Mouse (Mus musculus): Measurements from ENCODE around the gene Actn4. TPM values are rescaled to one million over a fixed set of nuclear protein-coding genes. Genes with fewer than 3 reads are reported as not detected.

The Actn4 gene
- total RNA-seq, 1 experiment from 2014 or later, result 204 TPM

- no peak for DNase-seq
Measured at GRCm38 (mm10) chr7:28949298-28949697, 12.8 kb downstream of the Actn4 start.

GRCm38 (mm10) chr7:28948746-28949145, 13.4 kb downstream of the Actn4 start:
- no peak for DNase-seq

- DNase-seq, result no peak
Measured at GRCm38 (mm10) chr7:28946271-28946610, 15.9 kb downstream of the Actn4 start.

GRCm38 (mm10) chr7:28945416-28946270, 16.5 kb downstream of the Actn4 start:
- no peak for DNase-seq

- DNase-seq, result no peak
Measured at GRCm38 (mm10) chr7:28944756-28945415, 17.3 kb downstream of the Actn4 start.

GRCm38 (mm10) chr7:28943451-28944180, 18.5 kb downstream of the Actn4 start:
- DNase-seq, result no peak

GRCm38 (mm10) chr7:28941542-28941941, 20.6 kb downstream of the Actn4 start:
- no peak for DNase-seq

- no peak for DNase-seq
Measured at GRCm38 (mm10) chr7:28941129-28941528, 21.0 kb downstream of the Actn4 start.

- DNase-seq, result no peak
Measured at GRCm38 (mm10) chr7:28939418-28940183, 22.5 kb downstream of the Actn4 start.

- DNase-seq, result no peak
Measured at GRCm38 (mm10) chr7:28938654-28939053, 23.5 kb downstream of the Actn4 start.

- DNase-seq, result no peak
Measured at GRCm38 (mm10) chr7:28936787-28937186, 25.4 kb downstream of the Actn4 start.

GRCm38 (mm10) chr7:28933825-28934224, 28.3 kb downstream of the Actn4 start:
- no peak for DNase-seq

- peak; percentile 36 for DNase-seq
Measured at GRCm38 (mm10) chr7:28932421-28933041, 29.6 kb downstream of the Actn4 start.

GRCm38 (mm10) chr7:28931695-28932039, 30.5 kb downstream of the Actn4 start:
- no peak for DNase-seq

GRCm38 (mm10) chr7:28931032-28931694, 31.0 kb downstream of the Actn4 start:
- DNase-seq, result no peak

GRCm38 (mm10) chr7:28930320-28931031, 31.7 kb downstream of the Actn4 start:
- DNase-seq, result no peak

- DNase-seq, result no peak
Measured at GRCm38 (mm10) chr7:28929381-28929780, 32.8 kb downstream of the Actn4 start.

- no peak for DNase-seq
Measured at GRCm38 (mm10) chr7:28926172-28926571, 36.0 kb downstream of the Actn4 start.

- DNase-seq, result peak; percentile 73
Measured at GRCm38 (mm10) chr7:28925317-28925716, 36.8 kb downstream of the Actn4 start.

- no peak for DNase-seq
Measured at GRCm38 (mm10) chr7:28924802-28925201, 37.3 kb downstream of the Actn4 start.

GRCm38 (mm10) chr7:28923865-28924291, 38.3 kb downstream of the Actn4 start:
- no peak for DNase-seq

Data from adrenal gland, postnatal 25 days (tissue).